Mouse (Mus musculus): ENCODE results near the gene Smim15. TPM values are rescaled to one million over a fixed set of nuclear protein-coding genes. Genes with fewer than 3 reads are reported as not detected.
A peak's percentile ranks its signal among the peaks of the same experiment; 100 is the strongest.

Gene Smim15
- 21.7 and 22.9 TPM in 2 replicates for polyA plus RNA-seq (2015; fragmentation: Nextera tagmentation; extraction: Ambion mirVana)

DNA sequence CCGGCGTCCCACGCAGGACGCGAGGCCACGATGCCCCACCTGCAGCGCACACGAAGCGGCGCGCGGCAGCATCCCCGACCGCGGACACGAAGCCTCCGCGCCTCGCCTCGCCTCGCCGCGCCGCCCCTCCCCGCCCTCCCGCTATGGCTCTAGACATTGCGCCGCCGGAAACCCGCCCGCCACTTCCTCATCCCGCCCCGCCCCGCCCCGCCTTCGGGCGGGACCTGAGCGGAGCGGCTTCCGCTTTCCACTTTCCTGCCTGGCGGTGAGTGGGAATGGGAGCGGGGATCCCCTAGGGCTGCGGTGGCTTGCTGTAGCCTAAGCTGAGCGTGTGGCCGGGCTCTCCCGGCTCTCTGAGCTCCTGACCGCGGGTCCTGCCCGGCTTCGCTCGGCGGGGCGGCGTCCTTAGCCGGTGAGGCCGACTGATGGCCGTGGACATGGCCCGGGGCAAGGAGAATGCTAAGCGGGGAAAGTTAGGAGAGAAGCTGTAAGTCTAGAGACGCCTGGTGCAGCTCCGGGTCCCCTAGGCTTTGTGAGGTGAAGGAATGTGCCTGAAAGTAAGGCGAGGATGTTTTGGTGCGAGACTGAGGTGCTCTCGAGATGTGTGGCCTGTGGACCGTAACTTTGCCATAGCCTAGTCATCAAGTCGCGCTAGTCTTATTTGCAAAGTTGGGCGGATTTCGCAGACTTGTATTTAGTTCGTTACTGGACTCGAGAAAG lies at the start of gene Smim15:
Gene Smim15 (plus strand): TSS at position 225 of the 720 bp plus-strand sequence.
- no peaks in the 10 kb centered on the region for H3K9me3 ChIP-seq (replicated peaks)
- peaks cover 39% of the 10 kb centered on the region for H3K4me1 ChIP-seq (replicated peaks)
- whole genome bisulfite sequencing (ENCODE audit: insufficient replicate concordance), result under 1% methylated on average over 71 of the region's 71 CpGs
- peak; percentile 95 for ATAC-seq (ENCODE audit: insufficient read depth)
- peak within 1 kb of the TSS; percentile 99 for H3K4me3 ChIP-seq (replicated peaks)
- peak within 1 kb of the TSS; percentile 99 for H3K9ac ChIP-seq
- H3K4me2 ChIP-seq, result peak within 1 kb of the TSS; percentile 96
- peak within 1 kb of the TSS; percentile 89 for H3K27ac ChIP-seq (replicated peaks)
- H3K27me3 ChIP-seq, result no peaks in the 10 kb centered on the region
- H3K36me3 ChIP-seq (replicated peaks), result peaks cover 19% of the 10 kb centered on the region

DNA sequence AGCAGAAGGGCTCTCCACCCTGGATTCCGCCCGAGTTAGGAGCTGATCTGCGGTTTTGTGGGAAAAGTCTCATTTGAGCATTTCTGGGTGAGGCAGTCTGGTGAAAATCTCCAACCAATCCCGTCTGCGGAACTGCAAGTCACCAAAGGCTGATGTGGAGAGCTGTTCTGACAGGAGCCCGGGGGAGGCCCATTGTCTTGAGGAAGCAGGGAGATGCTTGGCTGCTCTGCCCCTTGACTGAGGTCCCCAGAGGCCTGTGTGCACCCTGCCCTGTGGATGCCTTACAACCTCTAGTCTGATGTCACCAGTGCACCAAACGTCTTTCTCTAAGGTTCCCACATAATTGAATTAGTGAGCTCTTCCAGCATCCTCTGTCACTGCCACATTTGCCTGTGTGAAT lies 49.0 kb upstream of the Smim15 start:
- Histone ChIP-seq H3K4me3 (replicated peaks) (no peak overlapping the region), H3K4me1 (replicated peaks) (no peaks in the 10 kb centered on the region), H3K9me3 (replicated peaks) (no peaks in the 10 kb centered on the region), H3K9ac (no peak overlapping the region), H3K27me3 (no peaks in the 10 kb centered on the region), H3K4me2 (no peak overlapping the region), H3K36me3 (replicated peaks) (no peaks in the 10 kb centered on the region), H3K27ac (replicated peaks) (no peak overlapping the region)
- no peak for ATAC-seq (ENCODE audit: insufficient read depth)
- WGBS (ENCODE audit: insufficient replicate concordance), result 55% methylated on average over 7 of the region's 7 CpGs

DNA sequence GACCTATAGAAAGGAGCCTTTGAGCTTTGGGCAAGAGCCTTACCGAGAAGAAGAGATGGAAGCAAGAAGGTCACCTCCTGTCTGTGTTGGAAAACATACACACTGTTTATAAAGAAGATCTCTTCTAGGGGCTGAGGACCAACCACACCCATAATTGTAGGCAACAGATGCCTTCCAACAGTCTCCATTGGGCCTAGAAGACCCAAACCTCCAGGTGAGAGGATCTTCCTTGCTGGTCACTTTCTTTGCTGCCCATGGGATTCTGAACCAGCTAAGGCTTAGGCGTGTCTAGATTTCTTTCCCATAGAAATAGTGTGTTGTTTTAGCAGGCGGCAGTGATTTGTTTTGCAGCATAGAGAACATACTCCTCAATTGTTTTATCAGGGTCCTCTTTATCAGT lies 47.9 kb upstream of the Smim15 start:
- 70% methylated on average over 3 of the region's 3 CpGs for WGBS (ENCODE audit: insufficient replicate concordance)
- Histone ChIP-seq H3K4me3 (replicated peaks) (no peak overlapping the region), H3K27ac (replicated peaks) (no peak overlapping the region), H3K9ac (no peak overlapping the region), H3K4me2 (no peak overlapping the region), H3K27me3 (no peaks in the 10 kb centered on the region), H3K9me3 (replicated peaks) (no peaks in the 10 kb centered on the region), H3K4me1 (replicated peaks) (no peaks in the 10 kb centered on the region), H3K36me3 (replicated peaks) (no peaks in the 10 kb centered on the region)
- ATAC-seq (ENCODE audit: insufficient read depth), result no peak

DNA sequence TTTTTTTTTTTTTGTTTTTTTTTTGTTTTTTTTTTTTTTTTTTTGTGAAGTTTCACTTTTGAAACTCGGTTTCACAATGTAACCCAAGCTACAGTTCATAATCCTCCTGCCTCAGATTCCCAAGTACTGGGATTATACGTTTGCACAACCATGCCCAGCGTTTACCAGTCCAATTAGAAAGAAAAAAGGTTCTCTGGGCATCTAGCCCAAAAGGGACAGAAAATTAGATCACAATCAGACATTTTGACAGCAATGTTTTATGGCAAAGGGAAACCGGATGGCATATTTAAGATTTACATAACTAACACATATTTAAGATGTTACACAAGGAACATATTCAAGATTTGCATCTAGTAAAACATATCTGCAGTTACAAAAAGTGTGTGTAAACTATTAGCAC lies 36.4 kb upstream of the Smim15 start:
- Histone ChIP-seq H3K27me3 (no peaks in the 10 kb centered on the region), H3K9ac (no peak overlapping the region), H3K4me3 (replicated peaks) (no peak overlapping the region), H3K9me3 (replicated peaks) (no peaks in the 10 kb centered on the region), H3K4me2 (no peak overlapping the region), H3K27ac (replicated peaks) (no peak overlapping the region), H3K36me3 (replicated peaks) (no peaks in the 10 kb centered on the region), H3K4me1 (replicated peaks) (no peaks in the 10 kb centered on the region)
- no peak for ATAC-seq (ENCODE audit: insufficient read depth)
- WGBS (ENCODE audit: insufficient replicate concordance), result 45% methylated on average over 4 of the region's 4 CpGs

- Histone ChIP-seq H3K4me3 (replicated peaks) (no peak overlapping the region), H3K9ac (no peak overlapping the region), H3K4me2 (no peak overlapping the region), H3K27ac (replicated peaks) (no peak overlapping the region), H3K4me1 (replicated peaks) (no peaks in the 10 kb centered on the region), H3K9me3 (replicated peaks) (no peaks in the 10 kb centered on the region), H3K27me3 (no peaks in the 10 kb centered on the region), H3K36me3 (replicated peaks) (no peaks in the 10 kb centered on the region)
- 71% methylated on average over 8 of the region's 8 CpGs for WGBS (ENCODE audit: insufficient replicate concordance)
- ATAC-seq (ENCODE audit: insufficient read depth), result no peak
Measured at GRCm38 (mm10) chr13:108013110-108013509, 31.1 kb upstream of the Smim15 start.

GRCm38 (mm10) chr13:108013839-108014238 lies 30.4 kb upstream of the Smim15 start:
- H3K27me3 ChIP-seq, result no peaks in the 10 kb centered on the region
- H3K4me3 ChIP-seq (replicated peaks), result no peak overlapping the region
- H3K4me1 ChIP-seq (replicated peaks), result no peaks in the 10 kb centered on the region
- no peak for ATAC-seq (ENCODE audit: insufficient read depth)
- 75% methylated on average over 6 of the region's 6 CpGs for WGBS (ENCODE audit: insufficient replicate concordance)
- no peak overlapping the region for H3K9ac ChIP-seq
- H3K4me2 ChIP-seq, result no peak overlapping the region
- no peak overlapping the region for H3K27ac ChIP-seq (replicated peaks)
- H3K36me3 ChIP-seq (replicated peaks), result no peaks in the 10 kb centered on the region
- no peaks in the 10 kb centered on the region for H3K9me3 ChIP-seq (replicated peaks)

GRCm38 (mm10) chr13:108015166-108015565 lies 29.1 kb upstream of the Smim15 start:
- no peaks in the 10 kb centered on the region for H3K4me1 ChIP-seq (replicated peaks)
- WGBS (ENCODE audit: insufficient replicate concordance), result 58% methylated on average over 6 of the region's 6 CpGs
- no peak overlapping the region for H3K4me3 ChIP-seq (replicated peaks)
- H3K9ac ChIP-seq, result no peak overlapping the region
- H3K36me3 ChIP-seq (replicated peaks), result no peaks in the 10 kb centered on the region
- no peak overlapping the region for H3K4me2 ChIP-seq
- no peak overlapping the region for H3K27ac ChIP-seq (replicated peaks)
- H3K27me3 ChIP-seq, result no peaks in the 10 kb centered on the region
- ATAC-seq (ENCODE audit: insufficient read depth), result no peak
- no peaks in the 10 kb centered on the region for H3K9me3 ChIP-seq (replicated peaks)

- no peaks in the 10 kb centered on the region for H3K36me3 ChIP-seq (replicated peaks)
- H3K4me1 ChIP-seq (replicated peaks), result no peaks in the 10 kb centered on the region
- no peak overlapping the region for H3K9ac ChIP-seq
- no peaks in the 10 kb centered on the region for H3K27me3 ChIP-seq
- no peak overlapping the region for H3K4me2 ChIP-seq
- H3K4me3 ChIP-seq (replicated peaks), result no peak overlapping the region
- WGBS (ENCODE audit: insufficient replicate concordance), result 51% methylated on average over 6 of the region's 6 CpGs
- H3K27ac ChIP-seq (replicated peaks), result no peak overlapping the region
- no peak for ATAC-seq (ENCODE audit: insufficient read depth)
- no peaks in the 10 kb centered on the region for H3K9me3 ChIP-seq (replicated peaks)
Measured at GRCm38 (mm10) chr13:108017349-108017748, 26.9 kb upstream of the Smim15 start.

GRCm38 (mm10) chr13:108025802-108026201 lies 18.4 kb upstream of the Smim15 start:
- Histone ChIP-seq H3K27me3 (no peaks in the 10 kb centered on the region), H3K9me3 (replicated peaks) (no peaks in the 10 kb centered on the region), H3K9ac (no peak overlapping the region), H3K36me3 (replicated peaks) (no peaks in the 10 kb centered on the region), H3K4me1 (replicated peaks) (no peaks in the 10 kb centered on the region), H3K4me3 (replicated peaks) (no peak overlapping the region), H3K4me2 (no peak overlapping the region), H3K27ac (replicated peaks) (no peak overlapping the region)
- 44% methylated on average over 3 of the region's 3 CpGs for WGBS (ENCODE audit: insufficient replicate concordance)
- ATAC-seq (ENCODE audit: insufficient read depth), result no peak

GRCm38 (mm10) chr13:108032789-108033188 lies 11.5 kb upstream of the Smim15 start:
- ATAC-seq (ENCODE audit: insufficient read depth), result no peak
- H3K27ac ChIP-seq (replicated peaks), result no peak overlapping the region
- H3K4me2 ChIP-seq, result no peak overlapping the region
- H3K4me3 ChIP-seq (replicated peaks), result no peak overlapping the region
- no peak overlapping the region for H3K9ac ChIP-seq
- WGBS (ENCODE audit: insufficient replicate concordance), result 29% methylated on average over 4 of the region's 4 CpGs
- no peaks in the 10 kb centered on the region for H3K4me1 ChIP-seq (replicated peaks)
- H3K9me3 ChIP-seq (replicated peaks), result 0 out of 2 replicates have a peak, but pooled peaks cover 2% of the 10 kb centered on the region
- H3K27me3 ChIP-seq, result no peaks in the 10 kb centered on the region
- H3K36me3 ChIP-seq (replicated peaks), result no peaks in the 10 kb centered on the region

DNA sequence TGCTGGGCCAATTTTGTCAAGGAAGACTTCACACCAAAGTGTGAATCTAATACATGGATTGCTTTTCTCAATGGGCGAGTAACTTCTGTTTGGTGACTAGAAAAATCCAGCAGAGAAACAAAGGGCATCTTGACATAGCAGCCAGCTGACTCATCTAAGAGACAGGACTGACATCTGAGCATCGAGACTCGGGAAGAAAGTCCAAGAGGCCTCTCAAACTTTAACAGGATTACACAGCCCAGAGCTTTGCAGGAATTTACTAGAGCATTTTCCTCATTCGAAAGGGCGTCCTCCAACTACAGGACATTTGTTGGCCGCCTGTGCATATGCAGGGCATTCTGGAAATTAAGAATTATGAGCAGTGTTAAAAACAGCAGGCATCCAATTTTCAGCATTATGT lies 4.9 kb upstream of the Smim15 start:
- ATAC-seq (ENCODE audit: insufficient read depth), result no peak
- peaks cover 26% of the 10 kb centered on the region for H3K4me1 ChIP-seq (replicated peaks)
- no peaks in the 10 kb centered on the region for H3K27me3 ChIP-seq
- H3K4me3 ChIP-seq (replicated peaks), result no peak overlapping the region
- H3K4me2 ChIP-seq, result no peak overlapping the region
- no peak overlapping the region for H3K9ac ChIP-seq
- no peak overlapping the region for H3K27ac ChIP-seq (replicated peaks)
- 64% methylated on average over 6 of the region's 6 CpGs for WGBS (ENCODE audit: insufficient replicate concordance)
- H3K36me3 ChIP-seq (replicated peaks), result no peaks in the 10 kb centered on the region
- H3K9me3 ChIP-seq (replicated peaks), result no peaks in the 10 kb centered on the region

- Histone ChIP-seq H3K4me1 (replicated peaks) (peaks cover 26% of the 10 kb centered on the region), H3K4me2 (no peak overlapping the region), H3K9me3 (replicated peaks) (no peaks in the 10 kb centered on the region), H3K4me3 (replicated peaks) (no peak overlapping the region), H3K9ac (no peak overlapping the region), H3K27me3 (no peaks in the 10 kb centered on the region), H3K36me3 (replicated peaks) (no peaks in the 10 kb centered on the region), H3K27ac (replicated peaks) (no peak overlapping the region)
- WGBS (ENCODE audit: insufficient replicate concordance), result 42% methylated on average over 9 of the region's 9 CpGs
- ATAC-seq (ENCODE audit: insufficient read depth), result no peak
Measured at GRCm38 (mm10) chr13:108039902-108040301, 4.3 kb upstream of the Smim15 start.
